Mouse (Mus musculus) bone marrow, adult 2 months (tissue): Measurements from ENCODE around the gene Pde4d.

Experiments used
- CTCF ChIP-seq: fragments of 200-500 bp; IDR thresholded peaks from 2 replicates; pipeline ENCODE4 v1.5.1; 2011; ENCODE audit warnings: low read length, control low read depth; ENCODE audit not compliant: control insufficient read depth, insufficient read depth
- POLR2A ChIP-seq: fragments of 200-500 bp; IDR thresholded peaks from 2 replicates; pipeline ENCODE4 v1.6.1; 2011; ENCODE audit warnings: low read depth, mild to moderate bottlenecking, control low read depth, low read length, borderline replicate concordance; ENCODE audit not compliant: control insufficient read depth

DNA sequence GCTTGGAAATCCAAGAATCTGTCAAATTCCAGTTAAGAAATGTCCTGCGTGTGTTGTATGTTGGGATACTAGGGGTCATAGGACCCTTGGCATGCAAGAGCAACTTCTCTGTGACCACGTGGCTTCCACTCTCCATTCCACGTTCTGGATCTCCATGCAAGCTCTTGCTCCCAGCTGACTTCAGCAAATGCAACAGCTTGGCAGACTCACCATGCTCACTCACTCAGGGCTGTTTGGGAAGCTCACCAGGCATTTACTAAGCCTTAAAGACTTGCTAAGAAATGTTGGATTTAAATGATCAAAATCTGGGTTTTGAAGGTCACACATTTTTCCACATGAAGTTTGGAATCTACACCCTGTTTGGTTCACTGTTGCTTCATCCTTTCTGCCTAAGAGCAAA is 1552.3 kb downstream of the Pde4d start:
- TF ChIP-seq CTCF (no peak), POLR2A (no peak)
